Mouse (Mus musculus): Measurements from ENCODE around the gene Syt15. TPM values are rescaled to one million over a fixed set of nuclear protein-coding genes. Genes with fewer than 3 reads are reported as not detected.

Syt15 gene
- total and polyA plus RNA-seq, 3 experiments: 0.06 TPM; not detected in 2

DNA sequence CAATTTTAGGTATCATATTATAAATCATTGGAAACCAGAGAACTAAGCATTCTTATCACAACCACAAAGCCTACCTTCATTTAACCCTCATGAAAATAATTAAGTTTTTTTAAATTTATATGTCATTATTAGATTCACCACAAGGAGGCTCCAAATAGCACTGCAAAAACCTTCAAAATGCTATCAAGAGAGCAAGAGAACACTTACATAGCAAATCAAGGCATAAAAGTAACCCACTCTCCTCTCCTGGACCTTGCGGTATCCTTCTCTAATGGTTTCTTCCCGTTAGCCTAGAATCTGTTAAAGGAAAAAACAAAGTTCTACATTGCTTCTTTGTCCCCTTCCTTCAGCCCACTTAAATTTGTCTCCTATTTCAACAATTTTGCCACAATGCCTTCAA lies 53.9 kb downstream of the Syt15 start (continued):
- TF ChIP-seq NRF1 (IDR thresholded peaks at IDR 0.05; ENCODE audit: insufficient read depth, low read depth, low read length, poor library complexity, severe bottlenecking) (no peak), MXI1 (IDR thresholded peaks at IDR 0.05; ENCODE audit: low read depth, low read length) (no peak), USF2 (IDR thresholded peaks at IDR 0.05; ENCODE audit: borderline replicate concordance in 1 of 2, insufficient read depth in 1 of 2, low read depth in 1 of 2, low read length in 2 of 2) (no peak), MYC (IDR thresholded peaks at IDR 0.05; ENCODE audit: low read depth, low read length) (0 out of 2 replicates have a peak, but pooled peaks have one; percentile 44), CTCF (IDR thresholded peaks at IDR 0.05 in 2 of 3, conservative IDR thresholded peaks at IDR 0.05 in 1 of 3; ENCODE audit: control insufficient read depth in 1 of 3, insufficient read depth in 1 of 3, low read depth in 2 of 3, low read length in 3 of 3, poor library complexity in 1 of 3, severe bottlenecking in 1 of 3) (peak in 2 of 3 experiments; percentile 42 to 82; a peak in 4 of 6 replicates), KAT2A (conservative IDR thresholded peaks at IDR 0.05; ENCODE audit: low read depth, low read length) (no peak), RAD21 (IDR thresholded peaks at IDR 0.05; ENCODE audit: low read depth, low read length) (peak; percentile 86)

- Histone ChIP-seq H3K4me3 (ENCODE audit: control insufficient read depth in 1 of 2, insufficient read depth in 1 of 2, low read depth in 2 of 2, low read length in 2 of 2) (no peak overlapping the region), H3K79me2 (ENCODE audit: control insufficient read depth, insufficient read depth, low read length, poor library complexity) (no peaks in the 10 kb centered on the region), H3K27ac (ENCODE audit: control insufficient read depth, low read depth, low read length) (no peak overlapping the region), H3K9me3 (replicated peaks; ENCODE audit: insufficient read depth, low read length) (no peaks in the 10 kb centered on the region), H3K4me1 (ENCODE audit: control insufficient read depth in 1 of 2, insufficient read depth in 2 of 2, low read length in 2 of 2) (no peaks in the 10 kb centered on the region), H3K36me3 (ENCODE audit: control insufficient read depth in 1 of 2, insufficient read depth in 2 of 2, low read length in 2 of 2) (no peaks in the 10 kb centered on the region), H3K27me3 (ENCODE audit: control insufficient read depth in 1 of 2, insufficient read depth in 2 of 2, low read length in 2 of 2) (no peaks in the 10 kb centered on the region), H3K9ac (ENCODE audit: control insufficient read depth, low read depth, low read length, poor library complexity, severe bottlenecking) (no peak overlapping the region)
- no peak for TF ChIP-seq USF2 (IDR thresholded peaks at IDR 0.05; ENCODE audit: borderline replicate concordance in 1 of 2, insufficient read depth in 1 of 2, low read depth in 1 of 2, low read length in 2 of 2)
- TF ChIP-seq MAFK (IDR thresholded peaks at IDR 0.05; ENCODE audit: borderline replicate concordance, low read depth, low read length): no peak
- no peak for TF ChIP-seq POLR2AphosphoS5 (IDR thresholded peaks at IDR 0.05; ENCODE audit: borderline replicate concordance, low read depth, low read length)
- no peak for TF ChIP-seq ELF1 (IDR thresholded peaks at IDR 0.05; ENCODE audit: low read depth, low read length)
- TF ChIP-seq GATA1 (IDR thresholded peaks at IDR 0.05; ENCODE audit: low read depth, low read length): no peak
- TF ChIP-seq TCF12 (IDR thresholded peaks at IDR 0.05; ENCODE audit: low read depth, low read length): no peak
- no peak for TF ChIP-seq RAD21 (IDR thresholded peaks at IDR 0.05; ENCODE audit: low read depth, low read length)
- no peak for TF ChIP-seq ETS1 (IDR thresholded peaks at IDR 0.05; ENCODE audit: low read depth, low read length)
- no peak for TF ChIP-seq CHD1 (IDR thresholded peaks at IDR 0.05; ENCODE audit: low read depth, low read length)
- no peak for TF ChIP-seq RCOR1 (IDR thresholded peaks at IDR 0.05; ENCODE audit: low read depth, low read length)
- no peak for TF ChIP-seq NRF1 (IDR thresholded peaks at IDR 0.05; ENCODE audit: insufficient read depth, low read depth, low read length, poor library complexity, severe bottlenecking)
- TF ChIP-seq BHLHE40 (IDR thresholded peaks at IDR 0.05; ENCODE audit: borderline replicate concordance, low read depth, low read length): no peak
- TF ChIP-seq JUND (IDR thresholded peaks at IDR 0.05; ENCODE audit: low read depth, low read length): no peak
- no peak for TF ChIP-seq ZMIZ1 (IDR thresholded peaks at IDR 0.05; ENCODE audit: low read depth, low read length)
- TF ChIP-seq ZKSCAN1 (IDR thresholded peaks at IDR 0.05; ENCODE audit: low read depth, low read length): no peak
- TF ChIP-seq ZNF384 (IDR thresholded peaks at IDR 0.05; ENCODE audit: low read depth, low read length): no peak
- no peak for TF ChIP-seq MXI1 (IDR thresholded peaks at IDR 0.05; ENCODE audit: low read depth, low read length)
- no peak for TF ChIP-seq SIN3A (IDR thresholded peaks at IDR 0.05; ENCODE audit: low read length)
- DNase-seq (ENCODE audit: low read depth, low spot score): no peak
Observed at GRCm38 (mm10) chr14:34274141-34274540, 54.7 kb downstream of the Syt15 start.

Data from MEL (cell line).